Mouse (Mus musculus) embryonic fibroblast, embryonic 13.5 days (primary cell): ENCODE data around the gene Cenpo.

Experiments used
- CTCF ChIP-seq: IDR thresholded peaks from 2 replicates; pipeline ENCODE4 v1.5.1; 2011; ENCODE audit warnings: mild to moderate bottlenecking, control low read depth, low read length, moderate library complexity, borderline replicate concordance; ENCODE audit not compliant: insufficient read depth
- POLR2A ChIP-seq: IDR thresholded peaks from 2 replicates; pipeline ENCODE4 v1.6.1; 2011; ENCODE audit warnings: low read depth, mild to moderate bottlenecking, control low read depth, low read length, moderate library complexity

- TF ChIP-seq CTCF, result no peak
- no peak for TF ChIP-seq POLR2A
Observed at GRCm38 (mm10) chr12:4211174-4211573, 22.9 kb downstream of the Cenpo start.
